Mouse (Mus musculus) heart, adult 11 months (tissue): ENCODE results near the gene Gm47841.

Source experiments
- DNase-seq: peaks from one replicate; pipeline ENCODE4 v3.0.0; 2022

Gene Gm47841

GRCm38 (mm10) chr15:101074067-101074466, 26.9 kb upstream of the Gm47841 start:
- DNase-seq, result no peak

GRCm38 (mm10) chr15:101072736-101073135, 25.5 kb upstream of the Gm47841 start:
- DNase-seq, result peak; percentile 96

GRCm38 (mm10) chr15:101070762-101071161, 23.6 kb upstream of the Gm47841 start:
- DNase-seq, result no peak

GRCm38 (mm10) chr15:101069641-101070190, 22.5 kb upstream of the Gm47841 start:
- no peak for DNase-seq

GRCm38 (mm10) chr15:101068671-101069070, 21.5 kb upstream of the Gm47841 start:
- DNase-seq, result no peak

- peak; percentile 98 for DNase-seq
Observed at GRCm38 (mm10) chr15:101068029-101068428, 20.8 kb upstream of the Gm47841 start.

GRCm38 (mm10) chr15:101066920-101067696, 19.9 kb upstream of the Gm47841 start:
- DNase-seq, result no peak

- no peak for DNase-seq
Observed at GRCm38 (mm10) chr15:101066364-101066847, 19.2 kb upstream of the Gm47841 start.

- DNase-seq, result peak; percentile 98
Observed at GRCm38 (mm10) chr15:101065069-101065468, 17.9 kb upstream of the Gm47841 start.

GRCm38 (mm10) chr15:101060280-101060852, 13.2 kb upstream of the Gm47841 start:
- DNase-seq, result no peak

- DNase-seq, result no peak
Observed at GRCm38 (mm10) chr15:101059570-101060279, 12.5 kb upstream of the Gm47841 start.

GRCm38 (mm10) chr15:101056225-101056624, 9.0 kb upstream of the Gm47841 start:
- no peak for DNase-seq

- no peak for DNase-seq
Observed at GRCm38 (mm10) chr15:101054541-101054940, 7.3 kb upstream of the Gm47841 start.

- DNase-seq, result no peak
Observed at GRCm38 (mm10) chr15:101053832-101054459, 6.7 kb upstream of the Gm47841 start.

- DNase-seq, result no peak
Observed at GRCm38 (mm10) chr15:101052560-101053501, 5.6 kb upstream of the Gm47841 start.

- DNase-seq, result no peak
Observed at GRCm38 (mm10) chr15:101051869-101052268, 4.7 kb upstream of the Gm47841 start.

- peak; percentile 90 for DNase-seq
Observed at GRCm38 (mm10) chr15:101048338-101048896, 1.2 kb upstream of the Gm47841 start.

- peak; percentile 97 for DNase-seq
Observed at GRCm38 (mm10) chr15:101046527-101047193, 537 bp downstream of the Gm47841 start.

GRCm38 (mm10) chr15:101046039-101046526, 1.1 kb downstream of the Gm47841 start:
- peak; percentile 89 for DNase-seq

- peak; percentile 91 for DNase-seq
Observed at GRCm38 (mm10) chr15:101044531-101044930, 2.7 kb downstream of the Gm47841 start.

GRCm38 (mm10) chr15:101042613-101043012, 4.6 kb downstream of the Gm47841 start:
- DNase-seq, result peak; percentile 92
